Mouse (Mus musculus): Measurements from ENCODE around the gene Serpinb8. TPM values are rescaled to one million over a fixed set of nuclear protein-coding genes. Genes with fewer than 3 reads are reported as not detected.

Serpinb8 gene
- polyA plus RNA-seq, 1 experiment from 2014 or later: 0.12 TPM

- DNase-seq (no peak), ATAC-seq (no peak)
- Histone ChIP-seq H3K36me3 (replicated peaks; ENCODE audit: insufficient read depth, low read length) (no peaks in the 10 kb centered on the region), H3K4me2 (ENCODE audit: low read depth, low read length) (no peak overlapping the region), H3K9ac (replicated peaks) (no peak overlapping the region), H3K27me3 (ENCODE audit: insufficient read depth, low read length) (no peaks in the 10 kb centered on the region), H3K4me3 (ENCODE audit: low read depth, low read length) (no peak overlapping the region), H3K9me3 (ENCODE audit: low read length) (no peaks in the 10 kb centered on the region), H3K27ac (ENCODE audit: low read depth) (no peak overlapping the region), H3K4me1 (ENCODE audit: insufficient read depth) (no peaks in the 10 kb centered on the region)
- 39% methylated on average over 4 of the region's 4 CpGs for WGBS (ENCODE audit: insufficient replicate concordance)
- peak; percentile 48 for TF ChIP-seq CTCF (IDR thresholded peaks at IDR 0.05; ENCODE audit: low read depth)
- no peak for TF ChIP-seq EP300 (IDR thresholded peaks at IDR 0.05; ENCODE audit: low read depth)
Measured at GRCm38 (mm10) chr1:107635936-107636335, 46.1 kb downstream of the Serpinb8 start.

- H3K27me3 ChIP-seq (ENCODE audit: insufficient read depth, low read length): no peaks in the 10 kb centered on the region
- H3K9me3 ChIP-seq (ENCODE audit: low read length): no peaks in the 10 kb centered on the region
- no peaks in the 10 kb centered on the region for H3K36me3 ChIP-seq (replicated peaks; ENCODE audit: insufficient read depth, low read length)
- WGBS (ENCODE audit: insufficient replicate concordance): 88% methylated on average over 1 of the region's 1 CpGs
- DNase-seq (no peak), ATAC-seq (no peak)
- H3K4me2 ChIP-seq (ENCODE audit: low read depth, low read length): no peak overlapping the region
- TF ChIP-seq EP300 (IDR thresholded peaks at IDR 0.05; ENCODE audit: low read depth) (no peak), CTCF (IDR thresholded peaks at IDR 0.05; ENCODE audit: low read depth) (no peak)
- H3K4me1 ChIP-seq (ENCODE audit: insufficient read depth): no peaks in the 10 kb centered on the region
- H3K9ac ChIP-seq (replicated peaks): no peak overlapping the region
- no peak overlapping the region for H3K4me3 ChIP-seq (ENCODE audit: low read depth, low read length)
- H3K27ac ChIP-seq (ENCODE audit: low read depth): no peak overlapping the region
Measured at GRCm38 (mm10) chr1:107638056-107638455, 48.2 kb downstream of the Serpinb8 start.

- Histone ChIP-seq H3K9me3 (ENCODE audit: low read length) (no peaks in the 10 kb centered on the region), H3K9ac (replicated peaks) (no peak overlapping the region), H3K4me2 (ENCODE audit: low read depth, low read length) (no peak overlapping the region), H3K4me1 (ENCODE audit: insufficient read depth) (no peaks in the 10 kb centered on the region), H3K27me3 (ENCODE audit: insufficient read depth, low read length) (no peaks in the 10 kb centered on the region), H3K27ac (ENCODE audit: low read depth) (no peak overlapping the region), H3K36me3 (replicated peaks; ENCODE audit: insufficient read depth, low read length) (no peaks in the 10 kb centered on the region), H3K4me3 (ENCODE audit: low read depth, low read length) (no peak overlapping the region)
- TF ChIP-seq EP300 (IDR thresholded peaks at IDR 0.05; ENCODE audit: low read depth) (no peak), CTCF (IDR thresholded peaks at IDR 0.05; ENCODE audit: low read depth) (no peak)
- DNase-seq: no peak
- 69% methylated on average over 3 of the region's 3 CpGs for WGBS (ENCODE audit: insufficient replicate concordance)
- no peak for ATAC-seq
Measured at GRCm38 (mm10) chr1:107638459-107638858, 48.7 kb downstream of the Serpinb8 start.

- ATAC-seq: no peak
- TF ChIP-seq EP300 (IDR thresholded peaks at IDR 0.05; ENCODE audit: low read depth) (no peak), CTCF (IDR thresholded peaks at IDR 0.05; ENCODE audit: low read depth) (no peak)
- Histone ChIP-seq H3K27ac (ENCODE audit: low read depth) (no peak overlapping the region), H3K4me1 (ENCODE audit: insufficient read depth) (no peaks in the 10 kb centered on the region), H3K9ac (replicated peaks) (no peak overlapping the region), H3K9me3 (ENCODE audit: low read length) (no peaks in the 10 kb centered on the region), H3K36me3 (replicated peaks; ENCODE audit: insufficient read depth, low read length) (no peaks in the 10 kb centered on the region), H3K4me3 (ENCODE audit: low read depth, low read length) (no peak overlapping the region), H3K27me3 (ENCODE audit: insufficient read depth, low read length) (no peaks in the 10 kb centered on the region), H3K4me2 (ENCODE audit: low read depth, low read length) (no peak overlapping the region)
- DNase-seq: no peak
- 73% methylated on average over 2 of the region's 2 CpGs for WGBS (ENCODE audit: insufficient replicate concordance)
Measured at GRCm38 (mm10) chr1:107642457-107643118, 52.8 kb downstream of the Serpinb8 start.

GRCm38 (mm10) chr1:107645086-107645485 lies 55.3 kb downstream of the Serpinb8 start:
- no peak for DNase-seq
- TF ChIP-seq CTCF (IDR thresholded peaks at IDR 0.05; ENCODE audit: low read depth) (no peak), EP300 (IDR thresholded peaks at IDR 0.05; ENCODE audit: low read depth) (no peak)
- WGBS (ENCODE audit: insufficient replicate concordance): 50% methylated on average over 6 of the region's 6 CpGs

GRCm38 (mm10) chr1:107657689-107658088 lies 67.9 kb downstream of the Serpinb8 start:
- Histone ChIP-seq H3K4me2 (ENCODE audit: low read depth, low read length) (no peak overlapping the region), H3K27me3 (ENCODE audit: insufficient read depth, low read length) (no peaks in the 10 kb centered on the region), H3K9me3 (ENCODE audit: low read length) (no peaks in the 10 kb centered on the region), H3K4me3 (ENCODE audit: low read depth, low read length) (no peak overlapping the region), H3K9ac (replicated peaks) (no peak overlapping the region), H3K36me3 (replicated peaks; ENCODE audit: insufficient read depth, low read length) (no peaks in the 10 kb centered on the region), H3K27ac (ENCODE audit: low read depth) (no peak overlapping the region), H3K4me1 (ENCODE audit: insufficient read depth) (no peaks in the 10 kb centered on the region)
- no peak for ATAC-seq
- TF ChIP-seq CTCF (IDR thresholded peaks at IDR 0.05; ENCODE audit: low read depth): no peak
- 52% methylated on average over 2 of the region's 2 CpGs for WGBS (ENCODE audit: insufficient replicate concordance)
- DNase-seq: no peak

More at GRCm38 (mm10) chr1:107645086-107645485, 55.3 kb downstream of the Serpinb8 start:
- H3K9ac ChIP-seq (replicated peaks): no peak overlapping the region
- no peaks in the 10 kb centered on the region for H3K27me3 ChIP-seq (ENCODE audit: insufficient read depth, low read length)
- no peaks in the 10 kb centered on the region for H3K36me3 ChIP-seq (replicated peaks; ENCODE audit: insufficient read depth, low read length)
- H3K4me3 ChIP-seq (ENCODE audit: low read depth, low read length): no peak overlapping the region
- no peaks in the 10 kb centered on the region for H3K9me3 ChIP-seq (ENCODE audit: low read length)
- no peak for ATAC-seq
- no peak overlapping the region for H3K4me2 ChIP-seq (ENCODE audit: low read depth, low read length)
- H3K4me1 ChIP-seq (ENCODE audit: insufficient read depth): no peaks in the 10 kb centered on the region
- no peak overlapping the region for H3K27ac ChIP-seq (ENCODE audit: low read depth)

Other genes with a start within 250 kb of the Serpinb8 start
- not detected in 2 replicates for gene Serpinb11, start 228.8 kb upstream of the Serpinb8 start, polyA plus RNA-seq (2015; fragmentation: Nextera tagmentation; extraction: Ambion mirVana)
- not detected in 2 replicates for gene Serpinb7, start 190.4 kb upstream of the Serpinb8 start, polyA plus RNA-seq (2015; fragmentation: Nextera tagmentation; extraction: Ambion mirVana)
- 3.6 and 3.7 TPM in 2 replicates for gene Serpinb2, start 78.6 kb upstream of the Serpinb8 start, polyA plus RNA-seq (2015; fragmentation: Nextera tagmentation; extraction: Ambion mirVana)